Mouse (Mus musculus): Measurements from ENCODE around the gene Cacna1a. TPM values are rescaled to one million over a fixed set of nuclear protein-coding genes. Genes with fewer than 3 reads are reported as not detected.

Gene Cacna1a
- 3.3 and 4.5 TPM in 2 replicates for polyA plus RNA-seq (2015; fragmentation: Nextera tagmentation; extraction: Ambion mirVana)

DNA sequence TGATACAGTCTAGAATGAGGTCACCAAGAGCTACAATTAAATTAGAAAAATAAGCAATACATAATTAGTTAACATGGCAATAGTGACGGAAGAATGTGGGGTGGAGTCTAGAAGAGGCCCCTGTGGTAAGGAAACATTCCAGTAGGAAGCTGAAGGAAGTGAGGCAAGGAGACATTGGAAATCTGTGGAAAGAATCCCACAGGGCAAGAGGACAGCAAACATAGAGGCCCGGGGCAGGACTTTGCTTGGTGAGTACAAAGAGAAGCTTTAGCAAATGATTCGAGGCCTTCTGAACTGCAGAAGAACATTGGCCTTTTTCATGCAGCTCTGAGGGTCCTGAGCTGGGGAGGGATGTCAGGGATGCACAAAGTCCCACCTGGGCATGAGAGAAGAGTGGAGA is at the start of gene Cacna1a:
TSS of gene Cacna1a (plus strand) at position 166 of the 400 bp plus-strand sequence.
- H3K4me2 ChIP-seq (replicated peaks), result no peak within 1 kb of the TSS
- 51% methylated on average over 3 of the region's 3 CpGs for WGBS
- ATAC-seq, result peak; percentile 41; the same call in 1 of the 2 replicates
- peaks cover 8% of the 10 kb centered on the region; the same call in 1 of the 2 replicates for H3K4me1 ChIP-seq (replicated peaks)
- H3K9ac ChIP-seq, result no peak within 1 kb of the TSS
- H3K27ac ChIP-seq, result peak within 1 kb of the TSS; percentile 65
- no peaks in the 10 kb centered on the region for H3K9me3 ChIP-seq
- H3K27me3 ChIP-seq (replicated peaks), result no peaks in the 10 kb centered on the region
- H3K36me3 ChIP-seq, result no peaks in the 10 kb centered on the region
- H3K4me3 ChIP-seq (replicated peaks), result no peak within 1 kb of the TSS

DNA sequence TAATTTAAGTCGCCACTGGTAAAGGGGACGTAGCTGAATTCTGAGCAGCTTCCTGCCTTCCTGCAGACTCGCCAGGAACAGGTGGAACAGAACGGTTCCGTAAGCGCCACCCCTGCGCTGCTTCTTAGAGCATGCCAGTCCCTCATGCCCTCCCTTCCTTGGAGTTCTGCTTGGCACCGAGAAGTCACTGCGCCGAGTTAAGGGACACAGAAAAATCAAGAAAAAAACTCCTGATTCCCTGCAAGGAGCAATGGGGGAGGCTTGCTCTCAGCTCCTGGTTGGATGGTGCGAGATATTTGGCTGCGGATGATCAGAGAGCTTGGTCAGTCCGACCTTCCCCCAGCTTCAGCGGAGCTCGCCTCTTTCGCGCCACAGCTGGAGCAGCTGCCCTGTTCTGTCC is 49.7 kb upstream of the Cacna1a start:
- no peak overlapping the region for H3K4me3 ChIP-seq (replicated peaks)
- WGBS, result 14% methylated on average over 17 of the region's 17 CpGs
- H3K4me2 ChIP-seq (replicated peaks), result peak overlapping the region; percentile 33
- H3K4me1 ChIP-seq (replicated peaks), result no peaks in the 10 kb centered on the region
- H3K9me3 ChIP-seq, result no peaks in the 10 kb centered on the region
- H3K27ac ChIP-seq, result no peak overlapping the region
- no peak for ATAC-seq
- H3K36me3 ChIP-seq, result no peaks in the 10 kb centered on the region
- H3K27me3 ChIP-seq (replicated peaks), result peaks cover 24% of the 10 kb centered on the region
- no peak overlapping the region for H3K9ac ChIP-seq

DNA sequence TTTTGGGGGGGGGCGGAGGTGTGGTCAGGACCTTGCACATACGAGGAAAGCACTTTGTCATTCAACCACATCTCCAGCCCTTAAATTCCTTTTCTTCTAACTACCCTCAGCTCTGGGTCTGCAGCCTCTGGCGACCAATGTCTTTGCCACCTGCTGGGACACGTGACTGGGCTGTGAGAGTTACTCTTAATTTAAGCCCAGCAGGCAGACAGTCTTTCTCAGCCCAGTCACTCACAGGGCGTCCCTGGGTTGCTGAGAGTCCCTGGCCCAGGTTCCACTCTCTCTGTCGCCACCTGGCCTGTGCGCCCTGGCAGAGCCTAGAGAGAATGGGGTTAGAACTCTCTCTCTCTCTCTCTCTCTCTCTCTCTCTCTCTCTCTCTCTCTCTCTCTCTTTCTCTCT is 48.9 kb upstream of the Cacna1a start:
- Histone ChIP-seq H3K27ac (no peak overlapping the region), H3K4me3 (replicated peaks) (no peak overlapping the region), H3K4me1 (replicated peaks) (no peaks in the 10 kb centered on the region), H3K27me3 (replicated peaks) (peaks cover 24% of the 10 kb centered on the region), H3K4me2 (replicated peaks) (no peak overlapping the region), H3K9me3 (no peaks in the 10 kb centered on the region), H3K9ac (no peak overlapping the region), H3K36me3 (no peaks in the 10 kb centered on the region)
- ATAC-seq, result no peak
- 22% methylated on average over 7 of the region's 7 CpGs for WGBS

DNA sequence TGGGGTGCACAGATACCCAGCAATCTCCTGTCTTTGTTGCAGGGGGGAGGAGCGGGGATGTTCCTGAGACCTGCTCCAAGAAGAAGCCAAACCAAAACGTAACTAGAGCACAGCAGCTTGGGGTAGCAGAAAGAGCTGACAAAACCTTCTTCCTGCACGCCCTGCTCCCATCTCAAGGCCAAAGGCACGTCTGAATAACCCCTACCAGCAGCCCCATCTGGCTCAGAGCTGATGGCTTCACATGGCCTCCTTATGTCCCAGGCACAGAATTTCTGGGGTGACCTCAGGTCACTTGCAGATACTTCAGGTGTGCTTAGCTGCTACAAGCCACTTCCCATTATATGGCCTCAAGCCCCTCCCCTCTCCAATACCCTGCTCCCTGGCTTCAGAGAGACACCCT is 48.4 kb upstream of the Cacna1a start:
- no peak overlapping the region for H3K27ac ChIP-seq
- H3K9me3 ChIP-seq, result no peaks in the 10 kb centered on the region
- H3K9ac ChIP-seq, result no peak overlapping the region
- no peak for ATAC-seq
- H3K36me3 ChIP-seq, result no peaks in the 10 kb centered on the region
- no peak overlapping the region for H3K4me3 ChIP-seq (replicated peaks)
- WGBS, result 55% methylated on average over 4 of the region's 4 CpGs
- H3K27me3 ChIP-seq (replicated peaks), result peaks cover 24% of the 10 kb centered on the region
- no peaks in the 10 kb centered on the region for H3K4me1 ChIP-seq (replicated peaks)
- no peak overlapping the region for H3K4me2 ChIP-seq (replicated peaks)

DNA sequence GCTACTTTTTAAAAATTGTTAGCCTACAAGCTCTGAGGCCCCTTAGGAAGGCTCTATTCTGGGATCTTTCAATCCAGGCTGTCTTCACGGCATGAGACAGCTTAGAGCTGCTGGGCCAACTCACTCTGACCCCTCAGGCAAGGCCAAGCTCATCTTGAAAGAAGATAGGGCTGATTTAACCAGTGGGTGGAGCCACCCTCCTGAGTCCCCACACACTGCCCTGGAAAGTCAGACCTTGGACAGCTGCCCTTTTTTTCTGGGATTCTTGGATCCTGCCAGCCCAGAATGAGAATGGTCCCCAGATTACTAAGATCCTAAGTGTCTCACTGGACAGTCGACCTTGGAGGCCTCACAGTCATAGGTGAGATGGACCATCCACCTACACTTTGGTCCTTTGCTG is 47.6 kb upstream of the Cacna1a start:
- no peak overlapping the region for H3K27ac ChIP-seq
- H3K27me3 ChIP-seq (replicated peaks), result peaks cover 24% of the 10 kb centered on the region
- 16% methylated on average over 2 of the region's 2 CpGs for WGBS
- H3K36me3 ChIP-seq, result no peaks in the 10 kb centered on the region
- no peak overlapping the region for H3K4me2 ChIP-seq (replicated peaks)
- no peak overlapping the region for H3K9ac ChIP-seq
- H3K4me1 ChIP-seq (replicated peaks), result no peaks in the 10 kb centered on the region
- H3K9me3 ChIP-seq, result no peaks in the 10 kb centered on the region
- H3K4me3 ChIP-seq (replicated peaks), result no peak overlapping the region
- ATAC-seq, result no peak

DNA sequence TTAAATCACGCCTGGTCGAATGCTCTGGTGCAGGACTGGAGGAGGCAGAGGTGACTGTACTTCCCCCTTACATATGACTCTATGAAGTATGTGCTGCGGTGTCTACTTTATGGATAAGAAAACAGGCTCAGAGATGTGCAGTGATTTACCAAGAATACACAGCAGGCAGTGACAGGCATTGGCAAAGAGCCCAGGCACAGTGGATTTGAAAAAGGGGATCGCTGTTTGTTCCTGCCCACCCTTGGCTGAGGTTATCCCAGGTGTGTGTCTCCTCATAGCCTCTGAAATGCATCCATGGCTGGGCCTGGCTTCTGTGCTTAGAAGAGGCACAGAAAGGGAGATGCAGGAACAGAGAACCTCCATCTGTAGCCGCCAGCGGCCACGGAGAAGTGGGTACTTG is 42.7 kb upstream of the Cacna1a start:
- Histone ChIP-seq H3K4me3 (replicated peaks) (no peak overlapping the region), H3K9me3 (no peaks in the 10 kb centered on the region), H3K4me1 (replicated peaks) (no peaks in the 10 kb centered on the region), H3K27me3 (replicated peaks) (no peaks in the 10 kb centered on the region), H3K4me2 (replicated peaks) (no peak overlapping the region), H3K27ac (no peak overlapping the region), H3K9ac (no peak overlapping the region), H3K36me3 (no peaks in the 10 kb centered on the region)
- WGBS, result 78% methylated on average over 7 of the region's 7 CpGs
- ATAC-seq, result no peak

DNA sequence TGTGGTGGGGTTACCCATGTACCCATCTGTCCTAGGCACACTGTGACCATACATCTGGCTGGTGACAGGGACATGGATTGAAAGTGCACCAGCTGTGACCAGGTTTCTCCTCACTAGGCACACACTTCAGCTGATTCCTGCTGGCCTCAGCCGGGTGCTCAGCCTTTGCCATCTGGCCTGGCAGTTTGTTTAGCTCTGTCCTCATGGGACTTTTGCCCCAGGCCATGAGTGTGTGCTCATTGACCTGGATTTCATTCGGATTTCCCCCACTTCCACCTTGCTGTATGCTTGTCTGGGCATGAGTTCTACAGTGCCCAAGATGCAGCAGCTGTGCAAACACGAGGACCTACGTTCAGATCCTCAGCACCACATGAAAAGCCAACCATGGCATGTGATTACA is 41.8 kb upstream of the Cacna1a start:
- no peak for ATAC-seq
- H3K27me3 ChIP-seq (replicated peaks), result no peaks in the 10 kb centered on the region
- no peak overlapping the region for H3K9ac ChIP-seq
- no peak overlapping the region for H3K4me3 ChIP-seq (replicated peaks)
- no peak overlapping the region for H3K4me2 ChIP-seq (replicated peaks)
- H3K36me3 ChIP-seq, result no peaks in the 10 kb centered on the region
- H3K27ac ChIP-seq, result no peak overlapping the region
- H3K9me3 ChIP-seq, result no peaks in the 10 kb centered on the region
- WGBS, result 66% methylated on average over 4 of the region's 4 CpGs
- H3K4me1 ChIP-seq (replicated peaks), result no peaks in the 10 kb centered on the region

DNA sequence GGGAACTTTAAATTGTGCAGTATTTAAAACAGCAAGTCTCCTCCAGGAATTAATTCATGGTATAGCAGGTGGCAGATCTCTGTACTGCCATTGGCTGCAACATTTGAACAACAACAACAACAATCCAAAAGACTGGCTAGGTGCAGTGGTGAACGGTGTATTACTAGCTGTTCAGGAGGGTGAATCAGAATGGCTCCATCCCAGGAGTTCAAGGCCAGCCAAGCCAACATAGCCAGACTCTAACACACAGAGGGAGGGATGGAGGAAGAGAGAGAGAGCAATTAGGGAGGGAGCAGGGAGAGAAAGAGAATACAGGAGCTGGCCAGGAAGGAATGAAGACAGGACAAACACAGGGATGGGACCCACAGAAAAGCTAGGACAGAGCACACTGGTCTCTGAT is 38.7 kb upstream of the Cacna1a start:
- H3K4me3 ChIP-seq (replicated peaks), result no peak overlapping the region
- ATAC-seq, result no peak
- no peak overlapping the region for H3K27ac ChIP-seq
- 63% methylated on average over 1 of the region's 1 CpGs for WGBS
- no peak overlapping the region for H3K9ac ChIP-seq
- no peaks in the 10 kb centered on the region for H3K4me1 ChIP-seq (replicated peaks)
- no peaks in the 10 kb centered on the region for H3K27me3 ChIP-seq (replicated peaks)
- H3K4me2 ChIP-seq (replicated peaks), result no peak overlapping the region
- no peaks in the 10 kb centered on the region for H3K9me3 ChIP-seq
- no peaks in the 10 kb centered on the region for H3K36me3 ChIP-seq

- Histone ChIP-seq H3K9me3 (no peaks in the 10 kb centered on the region), H3K4me3 (replicated peaks) (no peak overlapping the region), H3K27ac (no peak overlapping the region), H3K36me3 (no peaks in the 10 kb centered on the region), H3K27me3 (replicated peaks) (no peaks in the 10 kb centered on the region), H3K4me2 (replicated peaks) (no peak overlapping the region), H3K4me1 (replicated peaks) (no peaks in the 10 kb centered on the region), H3K9ac (no peak overlapping the region)
- ATAC-seq, result peak; percentile 59
- WGBS, result 55% methylated on average over 4 of the region's 4 CpGs
Measured at GRCm38 (mm10) chr8:84350960-84351359, 37.3 kb upstream of the Cacna1a start.

DNA sequence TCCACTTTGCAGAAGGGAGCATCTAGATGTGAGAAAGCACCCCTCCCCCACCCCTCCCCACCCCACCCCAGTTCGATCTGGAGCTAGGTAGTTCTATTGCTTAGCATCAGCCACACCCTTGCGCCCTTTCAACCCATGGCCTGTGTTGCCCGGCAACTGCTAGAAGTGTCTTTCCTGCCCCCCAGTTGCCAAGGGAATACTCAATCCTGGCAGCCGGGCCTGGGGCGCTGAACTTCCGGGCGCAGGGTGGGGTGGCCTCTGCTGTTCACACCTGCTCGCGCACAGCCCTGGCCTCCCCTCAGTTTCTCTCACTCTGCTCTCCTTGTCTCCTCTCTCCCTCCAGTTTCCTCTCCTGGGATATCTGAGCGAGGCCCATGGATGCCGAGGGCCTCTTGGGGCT is 31.8 kb upstream of the Cacna1a start:
- ATAC-seq, result peak; percentile 76
- no peaks in the 10 kb centered on the region for H3K36me3 ChIP-seq
- no peak overlapping the region for H3K27ac ChIP-seq
- H3K9me3 ChIP-seq, result no peaks in the 10 kb centered on the region
- no peaks in the 10 kb centered on the region for H3K4me1 ChIP-seq (replicated peaks)
- H3K9ac ChIP-seq, result no peak overlapping the region
- H3K4me2 ChIP-seq (replicated peaks), result peak overlapping the region; percentile 4
- no peaks in the 10 kb centered on the region for H3K27me3 ChIP-seq (replicated peaks)
- 48% methylated on average over 11 of the region's 11 CpGs for WGBS
- H3K4me3 ChIP-seq (replicated peaks), result no peak overlapping the region

- Histone ChIP-seq H3K27ac (no peak overlapping the region), H3K9ac (no peak overlapping the region), H3K4me2 (replicated peaks) (0 out of 2 replicates have a peak overlapping the region, but pooled peaks have one; percentile 30), H3K4me3 (replicated peaks) (no peak overlapping the region), H3K27me3 (replicated peaks) (peaks cover 3% of the 10 kb centered on the region), H3K36me3 (no peaks in the 10 kb centered on the region), H3K4me1 (replicated peaks) (no peaks in the 10 kb centered on the region), H3K9me3 (no peaks in the 10 kb centered on the region)
- peak; percentile 80 for ATAC-seq
- 22% methylated on average over 20 of the region's 20 CpGs for WGBS
Measured at GRCm38 (mm10) chr8:84357631-84358371, 30.4 kb upstream of the Cacna1a start.

DNA sequence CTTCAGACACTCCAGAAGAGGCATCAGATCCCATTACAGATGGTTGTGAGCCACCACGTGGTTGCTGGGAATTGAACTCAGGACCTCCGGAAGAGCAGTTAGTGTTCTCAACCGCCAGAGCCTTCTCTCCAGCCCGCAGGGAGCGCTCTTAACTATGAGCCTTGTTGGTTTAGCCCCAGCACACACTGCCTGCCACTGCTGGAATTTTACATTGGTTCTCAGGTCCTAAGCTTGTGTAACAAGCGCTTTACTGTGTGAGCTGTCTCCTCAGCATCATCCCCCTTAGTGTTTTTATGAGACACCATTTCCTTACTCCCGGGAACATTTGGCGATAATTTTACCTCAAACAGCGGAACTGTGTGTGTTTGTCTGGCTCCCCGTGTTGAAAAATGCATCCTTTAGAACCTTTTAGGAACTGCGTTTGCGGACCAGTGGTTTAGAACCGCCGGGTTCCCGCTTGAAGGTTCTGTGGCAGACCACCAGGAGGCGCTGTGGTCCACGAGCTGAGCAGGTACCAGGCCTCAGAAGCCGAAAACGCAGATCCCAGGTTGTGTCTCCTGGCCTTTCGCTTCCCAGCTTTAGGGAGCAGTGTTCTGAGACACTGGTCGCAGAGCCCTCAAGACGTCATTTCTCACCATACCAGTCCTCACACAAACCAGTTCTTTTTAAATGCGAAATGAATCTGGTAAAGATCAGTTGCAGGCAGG is 24.7 kb upstream of the Cacna1a start:
- Histone ChIP-seq H3K36me3 (no peaks in the 10 kb centered on the region), H3K9ac (no peak overlapping the region), H3K4me1 (replicated peaks) (no peaks in the 10 kb centered on the region), H3K4me2 (replicated peaks) (no peak overlapping the region), H3K4me3 (replicated peaks) (no peak overlapping the region), H3K9me3 (no peaks in the 10 kb centered on the region), H3K27me3 (replicated peaks) (peaks cover 3% of the 10 kb centered on the region), H3K27ac (no peak overlapping the region)
- 15% methylated on average over 23 of the region's 23 CpGs for WGBS
- no peak for ATAC-seq

DNA sequence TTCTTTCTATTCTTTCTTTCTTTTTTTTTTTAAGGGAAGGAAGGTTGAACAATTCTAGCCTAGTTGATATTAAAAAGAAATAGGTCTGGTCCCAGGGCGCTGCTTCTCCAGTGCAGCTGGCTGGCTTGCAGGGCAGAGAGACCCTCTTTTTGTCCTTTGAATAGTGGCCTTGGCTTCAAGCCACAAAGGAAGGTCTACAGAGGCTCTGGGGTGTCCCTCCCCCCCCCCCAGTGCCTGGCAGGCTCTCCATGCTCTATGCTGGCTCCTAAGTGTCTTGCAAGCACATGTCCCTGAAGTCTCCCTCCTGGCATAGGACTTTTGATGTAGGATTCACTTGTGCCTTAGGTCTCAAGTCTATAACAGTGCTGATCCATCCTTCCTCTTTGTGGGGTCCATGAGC is 23.0 kb upstream of the Cacna1a start:
- no peak for ATAC-seq
- no peaks in the 10 kb centered on the region for H3K4me1 ChIP-seq (replicated peaks)
- H3K9me3 ChIP-seq, result no peaks in the 10 kb centered on the region
- no peak overlapping the region for H3K4me3 ChIP-seq (replicated peaks)
- peaks cover 3% of the 10 kb centered on the region for H3K27me3 ChIP-seq (replicated peaks)
- WGBS, result 88% methylated on average over 1 of the region's 1 CpGs
- no peak overlapping the region for H3K9ac ChIP-seq
- no peak overlapping the region for H3K4me2 ChIP-seq (replicated peaks)
- no peak overlapping the region for H3K27ac ChIP-seq
- no peaks in the 10 kb centered on the region for H3K36me3 ChIP-seq
